Mouse (Mus musculus) olfactory bulb, adult 2 months (tissue): ENCODE results near the gene Maml1. TPM values are rescaled to one million over a fixed set of nuclear protein-coding genes. Genes with fewer than 3 reads are reported as not detected.

Experiments
- H3K27ac ChIP-seq: fragments of 200-500 bp; 2 replicates; pipeline ENCODE4 v1.5.1; 2012; ENCODE audit warnings: low read depth, low read length; ENCODE audit not compliant: insufficient read depth
- H3K4me1 ChIP-seq: fragments of 200-500 bp; 2 replicates; pipeline ENCODE4 v1.6.1; 2012; ENCODE audit warnings: low read length; ENCODE audit not compliant: control insufficient read depth, insufficient read depth
- H3K4me3 ChIP-seq: fragments of 200-500 bp; 2 replicates; pipeline ENCODE4 v1.5.1; 2012; ENCODE audit warnings: mild to moderate bottlenecking, low read depth, low read length, moderate library complexity; ENCODE audit not compliant: insufficient read depth
- CTCF ChIP-seq: fragments of 200-500 bp; IDR thresholded peaks from 2 replicates; pipeline ENCODE4 v1.5.1; 2012; ENCODE audit warnings: low read depth, mild to moderate bottlenecking, low read length, moderate library complexity; ENCODE audit not compliant: insufficient read depth
- POLR2A ChIP-seq: fragments of 200-500 bp; IDR thresholded peaks from 2 replicates; pipeline ENCODE4 v1.6.1; 2012; ENCODE audit warnings: mild to moderate bottlenecking, low read depth, low read length, moderate library complexity; ENCODE audit not compliant: insufficient read depth
- WGBS: fragments of 180-500 bp; shearing (Covaris S2); methylation state at CpG from one replicate; pipeline ENCODE4 v1.1.7; 2018; 5-methylcytosine and 5-hydroxymethylcytosine counted together
- polyA plus RNA-seq: library from polyadenylated mRNA; stranded (reverse); fragments of >200 nt; gene quantifications from 2 replicates; pipeline ENCODE4 v1.2.4, GENCODE M21; 2012; ENCODE audit warnings: low replicate concordance; ENCODE audit not compliant: missing spikeins, insufficient read depth, insufficient read length

Maml1 gene
- polyA plus RNA-seq, result not detected in 2 replicates

DNA sequence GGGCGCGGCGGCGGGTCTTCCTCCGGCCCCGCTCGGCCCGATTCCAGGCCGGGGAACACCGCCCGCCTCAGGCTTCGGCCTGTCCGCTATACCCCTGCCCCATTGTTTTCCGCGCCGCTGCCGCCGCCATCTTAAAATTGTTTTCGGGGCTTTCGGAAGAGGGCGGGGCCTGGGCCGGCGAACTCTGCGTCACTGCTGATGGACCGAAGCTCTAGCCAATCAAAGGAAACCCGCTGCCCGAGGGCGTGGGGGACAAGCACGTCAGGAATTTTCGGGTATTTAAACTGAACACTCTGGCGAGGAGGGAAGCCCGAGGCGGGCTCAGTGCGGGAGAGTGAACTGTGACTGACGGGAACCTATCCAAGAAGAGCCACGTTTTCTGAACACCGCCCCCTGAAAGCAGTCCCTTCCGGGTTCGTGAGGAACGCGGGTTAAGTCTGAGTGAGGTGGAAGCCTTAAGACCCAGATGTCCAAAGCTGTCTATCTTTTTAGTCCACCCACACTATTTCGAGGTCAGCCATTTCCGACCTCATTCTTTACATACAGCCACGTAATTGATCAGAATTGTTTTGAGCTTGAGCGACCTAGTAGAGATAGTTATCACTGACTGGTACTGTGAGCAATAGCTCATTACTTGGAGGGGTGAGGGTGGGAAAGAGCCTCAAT is at the start of gene Maml1:
Gene Maml1 (minus strand): TSS at position 122 of the 666 bp plus-strand sequence.
- Histone ChIP-seq H3K4me3 (peak within 1 kb of the TSS; percentile 79), H3K27ac (peak within 1 kb of the TSS; percentile 87), H3K4me1 (peaks cover 5% of the 10 kb centered on the region; the same call in 1 of the 2 replicates)
- under 1% methylated on average over 45 of the region's 45 CpGs for WGBS
- TF ChIP-seq CTCF (no peak), POLR2A (peak; percentile 76)

DNA sequence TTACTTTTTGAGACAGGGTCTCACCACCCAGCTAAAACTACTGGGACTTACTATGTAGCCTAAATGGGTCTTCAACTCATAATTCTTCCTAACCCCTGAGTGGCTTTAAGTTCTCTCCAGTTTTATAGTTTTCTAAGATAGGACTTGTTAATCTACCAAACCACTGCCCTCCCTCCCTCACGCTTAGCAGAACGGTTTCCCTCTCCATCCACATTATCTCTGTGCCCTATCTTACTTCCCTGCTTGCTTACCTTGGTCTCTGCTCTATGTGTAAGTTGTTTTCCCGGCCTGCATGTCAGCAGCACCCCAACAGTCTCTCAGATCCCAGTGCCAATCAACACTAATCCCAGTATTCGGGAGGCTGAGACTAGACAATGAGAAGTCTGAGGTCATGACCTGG is 44.8 kb upstream of the Maml1 start:
- whole genome bisulfite sequencing, result 68% methylated on average over 4 of the region's 4 CpGs
- Histone ChIP-seq H3K4me3 (no peak overlapping the region), H3K4me1 (peaks cover 3% of the 10 kb centered on the region), H3K27ac (no peak overlapping the region)
- TF ChIP-seq CTCF (no peak), POLR2A (no peak)

GRCm38 (mm10) chr11:50336126-50336525 is 44.0 kb upstream of the Maml1 start:
- Histone ChIP-seq H3K4me1 (peaks cover 3% of the 10 kb centered on the region), H3K27ac (no peak overlapping the region), H3K4me3 (no peak overlapping the region)
- 62% methylated on average over 1 of the region's 1 CpGs for WGBS
- no peak for TF ChIP-seq POLR2A
- no peak for TF ChIP-seq CTCF

- 64% methylated on average over 3 of the region's 3 CpGs for WGBS
Measured at GRCm38 (mm10) chr11:50333181-50333580, 41.1 kb upstream of the Maml1 start.

DNA sequence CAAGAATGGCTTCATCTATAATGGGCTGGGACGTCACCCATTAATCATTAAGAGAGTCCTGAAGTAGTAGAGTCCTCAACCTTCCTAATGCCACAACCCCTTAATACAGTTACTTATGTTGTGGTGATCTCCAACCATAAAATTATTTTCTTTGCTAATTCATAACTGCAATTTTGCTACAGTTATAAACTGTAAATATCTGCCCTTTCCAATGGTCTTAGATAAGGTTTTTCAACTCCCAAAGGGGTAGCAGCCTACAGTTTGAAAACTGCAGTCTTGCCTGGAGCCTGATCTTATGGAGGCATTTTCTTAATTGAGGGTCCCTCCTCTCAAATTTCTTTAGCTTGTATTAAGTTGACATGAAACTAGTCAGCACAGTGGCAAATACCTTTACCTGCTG is 37.3 kb upstream of the Maml1 start:
- Histone ChIP-seq H3K27ac (no peak overlapping the region), H3K4me1 (peaks cover 3% of the 10 kb centered on the region), H3K4me3 (no peak overlapping the region)
- 88% methylated on average over 1 of the region's 1 CpGs for WGBS
- TF ChIP-seq POLR2A (no peak), CTCF (no peak)

More at GRCm38 (mm10) chr11:50333181-50333580, 41.1 kb upstream of the Maml1 start:
- Histone ChIP-seq H3K4me3 (no peak overlapping the region), H3K27ac (no peak overlapping the region), H3K4me1 (peaks cover 3% of the 10 kb centered on the region)
- TF ChIP-seq POLR2A, result no peak
- TF ChIP-seq CTCF, result no peak

DNA sequence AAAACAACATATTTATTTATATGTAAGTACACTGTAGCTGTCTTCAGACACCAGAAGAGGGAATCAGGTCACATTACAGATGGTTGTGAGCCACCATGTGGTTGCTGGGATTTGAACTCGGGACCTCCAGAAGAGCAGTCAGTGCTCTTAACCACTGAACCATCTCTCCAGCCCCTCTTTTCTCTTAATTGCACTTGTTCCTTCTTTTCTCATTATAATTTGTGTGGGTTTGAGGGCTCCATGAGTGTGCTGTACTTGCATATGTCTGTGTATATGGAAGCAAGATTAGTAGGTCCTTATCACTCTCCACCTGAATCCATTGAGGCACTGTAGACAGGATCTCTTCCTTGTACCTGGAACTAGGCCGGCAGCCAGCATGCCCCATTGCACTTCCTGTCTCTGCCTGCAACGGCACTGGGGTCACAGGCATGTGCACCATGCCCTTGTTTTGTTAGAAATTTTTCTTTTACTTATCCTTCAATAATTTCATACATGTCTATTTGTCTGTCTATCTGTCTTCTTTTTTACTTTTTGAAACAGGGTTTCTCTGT is 36.0 kb upstream of the Maml1 start:
- WGBS, result 95% methylated on average over 3 of the region's 3 CpGs
- H3K4me1 ChIP-seq, result peaks cover 2% of the 10 kb centered on the region
- TF ChIP-seq CTCF (no peak), POLR2A (no peak)
- H3K27ac ChIP-seq, result no peak overlapping the region
- H3K4me3 ChIP-seq, result no peak overlapping the region

DNA sequence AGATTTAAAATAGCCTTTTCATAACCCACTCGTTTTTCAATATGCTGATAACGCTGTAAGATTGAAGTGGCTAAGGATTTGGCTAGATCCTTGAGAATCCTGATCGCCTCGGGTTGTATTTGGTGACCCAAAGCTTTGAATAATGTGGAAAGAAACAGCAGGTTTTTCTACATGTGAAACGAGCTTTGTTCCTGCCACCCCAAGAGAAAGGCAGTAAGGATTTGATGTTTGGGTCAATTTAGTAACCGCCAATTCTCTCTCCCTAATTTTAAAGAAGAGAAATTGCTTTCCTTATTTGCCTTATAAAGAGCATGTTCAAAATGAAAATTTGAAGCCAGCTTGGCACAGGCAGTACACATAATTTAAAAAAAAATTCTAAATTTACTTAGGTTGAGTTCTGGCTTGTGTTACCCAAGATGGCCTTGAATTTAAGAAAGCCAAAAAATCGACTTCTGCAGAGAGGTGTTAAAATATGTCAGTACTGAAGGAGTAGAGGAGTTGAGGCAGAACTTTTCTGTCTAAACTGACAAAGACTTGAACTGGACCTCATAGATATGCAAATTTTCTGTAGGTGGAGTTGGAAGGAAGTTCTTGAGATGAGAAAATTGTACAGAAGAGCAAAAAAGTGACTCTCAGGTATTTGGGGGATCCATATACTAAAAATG is 34.3 kb upstream of the Maml1 start:
- Histone ChIP-seq H3K27ac (peak overlapping the region; percentile 72), H3K4me1 (no peaks in the 10 kb centered on the region), H3K4me3 (peak overlapping the region; percentile 86)
- TF ChIP-seq POLR2A, result no peak
- no peak for TF ChIP-seq CTCF
- 4% methylated on average over 7 of the region's 7 CpGs for WGBS

DNA sequence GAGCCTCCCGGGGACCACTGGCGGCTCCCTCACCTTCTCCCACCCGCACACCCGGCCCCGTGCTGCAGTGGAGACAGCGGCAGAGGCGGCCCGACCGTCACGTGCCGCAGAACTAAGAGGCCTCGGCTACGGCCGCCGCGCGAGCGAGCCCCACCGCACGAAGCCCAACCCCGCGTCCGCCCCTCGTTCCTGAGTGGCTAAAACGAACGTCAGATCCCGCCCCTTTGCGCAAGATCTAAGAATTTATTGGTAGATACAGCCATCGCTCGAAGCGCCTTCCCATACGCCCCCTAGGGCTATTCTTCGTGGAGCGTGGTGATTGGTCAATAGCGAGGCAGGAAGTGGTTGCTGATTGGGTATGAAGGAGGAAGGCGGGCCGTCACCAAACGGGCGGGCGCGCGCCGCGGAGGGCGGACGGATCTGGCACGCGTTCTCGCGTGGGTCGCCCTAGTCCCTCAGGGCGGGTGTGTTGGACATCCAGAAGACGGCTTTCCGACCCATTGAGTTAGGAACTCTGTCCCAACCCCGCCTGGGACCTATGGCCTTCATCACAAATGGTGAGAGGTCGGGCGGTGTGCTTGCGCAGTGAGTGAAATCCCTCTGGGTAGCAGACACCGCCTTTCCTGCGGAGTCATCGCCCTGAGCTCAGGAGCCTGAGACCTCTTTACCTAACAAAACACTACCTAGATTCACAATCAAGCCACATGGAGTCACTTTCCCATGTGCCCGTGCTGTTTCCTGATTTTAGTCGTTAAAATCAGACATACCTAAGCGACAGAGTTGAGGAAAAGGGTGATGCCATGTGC is 33.6 kb upstream of the Maml1 start, which contains the start of gene Canx:
Gene Canx (minus strand): TSS at position 178 of the 806 bp plus-strand sequence.
- TF ChIP-seq CTCF (no peak), POLR2A (peak; percentile 94)
- Histone ChIP-seq H3K4me1 (no peaks in the 10 kb centered on the region), H3K4me3 (peak within 1 kb of the TSS; percentile 99), H3K27ac (peak within 1 kb of the TSS; percentile 72)
- under 1% methylated on average over 64 of the region's 64 CpGs for WGBS
